Mouse (Mus musculus) midbrain, embryonic 10.5 days (tissue): ENCODE measurements around the gene Mrpl17. TPM values are rescaled to one million over a fixed set of nuclear protein-coding genes. Genes with fewer than 3 reads are reported as not detected.

Experiments used
- DNase-seq: peaks from one replicate; pipeline ENCODE4 v3.0.0-alpha.2; 2017; ENCODE audit warnings: low spot score
- H3K27ac ChIP-seq: fragments of 300-500 bp; sonication (generic); replicated peaks from 2 replicates; pipeline ENCODE4 v1.5.1; 2016; ENCODE audit warnings: mild to moderate bottlenecking
- H3K27me3 ChIP-seq: fragments of 300-500 bp; sonication (generic); 2 replicates; pipeline ENCODE4 v1.6.1; 2016; ENCODE audit warnings: low read depth, mild to moderate bottlenecking; ENCODE audit not compliant: poor library complexity, severe bottlenecking
- H3K36me3 ChIP-seq: fragments of 300-500 bp; sonication (generic); 2 replicates; pipeline ENCODE4 v1.6.1; 2016; ENCODE audit warnings: mild to moderate bottlenecking, moderate library complexity
- H3K4me1 ChIP-seq: fragments of 300-500 bp; sonication (generic); 2 replicates; pipeline ENCODE4 v1.6.1; 2016
- H3K4me3 ChIP-seq: fragments of 300-500 bp; sonication (generic); 2 replicates; pipeline ENCODE4 v1.5.1; 2016; ENCODE audit warnings: mild to moderate bottlenecking, moderate library complexity
- H3K9me3 ChIP-seq: fragments of 300-500 bp; sonication (generic); replicated peaks from 2 replicates; pipeline ENCODE4 v1.6.1; 2016; ENCODE audit warnings: mild to moderate bottlenecking
- WGBS: fragments of 180-500 bp; shearing (Covaris S2); methylation state at CpG from one replicate; pipeline ENCODE4 v1.1.7; 2016; 5-methylcytosine and 5-hydroxymethylcytosine counted together
- polyA plus RNA-seq: library from polyadenylated mRNA; unstranded; fragments of >200 nt; fragmentation: Nextera tagmentation; extraction: Ambion mirVana; gene quantifications from 2 replicates; pipeline ENCODE4 v1.2.1, GENCODE M21; 2016

Mrpl17 gene
- polyA plus RNA-seq, 1 experiment from 2014 or later, result 320 TPM

- H3K9me3 ChIP-seq, result no peaks in the 10 kb centered on the region
- H3K4me3 ChIP-seq, result peak overlapping the region; percentile 14; the same call in 1 of the 2 replicates
- H3K27me3 ChIP-seq, result no peaks in the 10 kb centered on the region
- WGBS, result 70% methylated on average over 13 of the region's 13 CpGs
- peaks cover 68% of the 10 kb centered on the region for H3K36me3 ChIP-seq
- DNase-seq, result peak; percentile 48
- peak overlapping the region; percentile 60 for H3K27ac ChIP-seq
- peaks cover 47% of the 10 kb centered on the region for H3K4me1 ChIP-seq
These were observed 32.9 kb downstream of the Mrpl17 start for GRCm38 (mm10) chr7:105777797-105778552.

- no peak overlapping the region for H3K27ac ChIP-seq
- DNase-seq, result no peak
- H3K27me3 ChIP-seq, result no peaks in the 10 kb centered on the region
- 94% methylated on average over 1 of the region's 1 CpGs for WGBS
- no peak overlapping the region for H3K4me3 ChIP-seq
- H3K36me3 ChIP-seq, result peaks cover 69% of the 10 kb centered on the region
- H3K4me1 ChIP-seq, result peaks cover 43% of the 10 kb centered on the region
- H3K9me3 ChIP-seq, result no peaks in the 10 kb centered on the region
These were observed 33.6 kb downstream of the Mrpl17 start for GRCm38 (mm10) chr7:105777316-105777715.

GRCm38 (mm10) chr7:105776026-105776425, 34.9 kb downstream of the Mrpl17 start:
- no peaks in the 10 kb centered on the region for H3K27me3 ChIP-seq
- no peak overlapping the region for H3K4me3 ChIP-seq
- H3K27ac ChIP-seq, result no peak overlapping the region
- no peak for DNase-seq
- H3K9me3 ChIP-seq, result no peaks in the 10 kb centered on the region
- H3K36me3 ChIP-seq, result peaks cover 69% of the 10 kb centered on the region
- H3K4me1 ChIP-seq, result peaks cover 43% of the 10 kb centered on the region
- 88% methylated on average over 2 of the region's 2 CpGs for WGBS

GRCm38 (mm10) chr7:105774661-105775060, 36.2 kb downstream of the Mrpl17 start:
- WGBS, result 47% methylated on average over 8 of the region's 8 CpGs
- no peaks in the 10 kb centered on the region for H3K9me3 ChIP-seq
- H3K4me1 ChIP-seq, result peaks cover 43% of the 10 kb centered on the region
- no peak for DNase-seq
- H3K4me3 ChIP-seq, result no peak overlapping the region
- 0 out of 2 replicates have a peak overlapping the region, but pooled peaks have one; percentile 28 for H3K27ac ChIP-seq
- no peaks in the 10 kb centered on the region for H3K27me3 ChIP-seq
- H3K36me3 ChIP-seq, result peaks cover 68% of the 10 kb centered on the region

GRCm38 (mm10) chr7:105773041-105773440, 37.9 kb downstream of the Mrpl17 start:
- 87% methylated on average over 5 of the region's 5 CpGs for WGBS
- Histone ChIP-seq H3K27me3 (no peaks in the 10 kb centered on the region), H3K36me3 (peaks cover 54% of the 10 kb centered on the region), H3K9me3 (no peaks in the 10 kb centered on the region), H3K4me3 (no peak overlapping the region), H3K27ac (no peak overlapping the region), H3K4me1 (peaks cover 41% of the 10 kb centered on the region)
- no peak for DNase-seq

- no peak overlapping the region for H3K4me3 ChIP-seq
- H3K36me3 ChIP-seq, result peaks cover 56% of the 10 kb centered on the region
- H3K27ac ChIP-seq, result no peak overlapping the region
- H3K27me3 ChIP-seq, result no peaks in the 10 kb centered on the region
- 94% methylated on average over 15 of the region's 15 CpGs for WGBS
- no peaks in the 10 kb centered on the region for H3K9me3 ChIP-seq
- DNase-seq, result no peak
- peaks cover 43% of the 10 kb centered on the region for H3K4me1 ChIP-seq
These were observed 38.6 kb downstream of the Mrpl17 start for GRCm38 (mm10) chr7:105772331-105772730.

- Histone ChIP-seq H3K27me3 (peaks cover 9% of the 10 kb centered on the region), H3K36me3 (peaks cover 65% of the 10 kb centered on the region), H3K4me3 (no peak overlapping the region), H3K9me3 (no peaks in the 10 kb centered on the region), H3K27ac (no peak overlapping the region), H3K4me1 (peaks cover 43% of the 10 kb centered on the region)
- WGBS, result 93% methylated on average over 3 of the region's 3 CpGs
- no peak for DNase-seq
These were observed 40.9 kb downstream of the Mrpl17 start for GRCm38 (mm10) chr7:105769959-105770358.

GRCm38 (mm10) chr7:105767729-105768165, 43.2 kb downstream of the Mrpl17 start:
- peak overlapping the region; percentile 75 for H3K27ac ChIP-seq
- peak; percentile 44 for DNase-seq

GRCm38 (mm10) chr7:105764331-105764730, 46.6 kb downstream of the Mrpl17 start:
- WGBS, result 91% methylated on average over 11 of the region's 11 CpGs

More at GRCm38 (mm10) chr7:105767729-105768165, 43.2 kb downstream of the Mrpl17 start:
- Histone ChIP-seq H3K4me1 (peaks cover 29% of the 10 kb centered on the region), H3K4me3 (peak overlapping the region; percentile 25), H3K36me3 (peaks cover 81% of the 10 kb centered on the region), H3K27me3 (peaks cover 31% of the 10 kb centered on the region), H3K9me3 (no peaks in the 10 kb centered on the region)
- 26% methylated on average over 6 of the region's 6 CpGs for WGBS

GRCm38 (mm10) chr7:105762517-105763270, 48.2 kb downstream of the Mrpl17 start:
- WGBS, result 15% methylated on average over 55 of the region's 55 CpGs
- no peak for DNase-seq
- Histone ChIP-seq H3K4me1 (peaks cover 24% of the 10 kb centered on the region), H3K27ac (no peak overlapping the region), H3K4me3 (peak overlapping the region; percentile 44), H3K36me3 (peaks cover 93% of the 10 kb centered on the region), H3K27me3 (peaks cover 53% of the 10 kb centered on the region), H3K9me3 (no peaks in the 10 kb centered on the region)

More at GRCm38 (mm10) chr7:105764331-105764730, 46.6 kb downstream of the Mrpl17 start:
- peaks cover 80% of the 10 kb centered on the region for H3K36me3 ChIP-seq
- no peak for DNase-seq
- no peaks in the 10 kb centered on the region for H3K9me3 ChIP-seq
- no peak overlapping the region for H3K27ac ChIP-seq
- no peak overlapping the region for H3K4me3 ChIP-seq
- H3K27me3 ChIP-seq, result peaks cover 53% of the 10 kb centered on the region
- H3K4me1 ChIP-seq, result peaks cover 39% of the 10 kb centered on the region

GRCm38 (mm10) chr7:105761813-105762484, 49.0 kb downstream of the Mrpl17 start:
- H3K9me3 ChIP-seq, result no peaks in the 10 kb centered on the region
- H3K36me3 ChIP-seq, result peaks cover 97% of the 10 kb centered on the region
- H3K27me3 ChIP-seq, result peaks cover 53% of the 10 kb centered on the region
- DNase-seq, result peak; percentile 33
- H3K4me1 ChIP-seq, result peaks cover 17% of the 10 kb centered on the region
- H3K4me3 ChIP-seq, result peak overlapping the region; percentile 44
- 12% methylated on average over 51 of the region's 51 CpGs for WGBS
- H3K27ac ChIP-seq, result no peak overlapping the region

- H3K4me1 ChIP-seq, result peaks cover 15% of the 10 kb centered on the region
- no peak overlapping the region for H3K27ac ChIP-seq
- peaks cover 75% of the 10 kb centered on the region for H3K36me3 ChIP-seq
- H3K4me3 ChIP-seq, result no peak overlapping the region
- 91% methylated on average over 10 of the region's 10 CpGs for WGBS
- no peaks in the 10 kb centered on the region for H3K9me3 ChIP-seq
- no peak for DNase-seq
- no peaks in the 10 kb centered on the region for H3K27me3 ChIP-seq
These were observed 57.6 kb downstream of the Mrpl17 start for GRCm38 (mm10) chr7:105753281-105753680.
